Mouse (Mus musculus) adrenal gland, adult (tissue): ENCODE measurements at regions not wholly inside any gene's neighbourhood (a gene's known extent, or its start where the extent isn't known, plus 50 kb on each side); places are given as distances from the start of the nearest gene placed in this dataset.

Experiments
- DNase-seq, 2 experiments: peaks; one replicate each; pipeline ENCODE4 v3.0.0; 2022 to 2023; ENCODE audit warnings: low spot score in 1 of 2; ENCODE audit not compliant: inconsistent age in 2 of 2

- no peak for DNase-seq
Measured at GRCm38 (mm10) chr16:65250426-65250825, 144.8 kb upstream of the Htr1f start.

DNA sequence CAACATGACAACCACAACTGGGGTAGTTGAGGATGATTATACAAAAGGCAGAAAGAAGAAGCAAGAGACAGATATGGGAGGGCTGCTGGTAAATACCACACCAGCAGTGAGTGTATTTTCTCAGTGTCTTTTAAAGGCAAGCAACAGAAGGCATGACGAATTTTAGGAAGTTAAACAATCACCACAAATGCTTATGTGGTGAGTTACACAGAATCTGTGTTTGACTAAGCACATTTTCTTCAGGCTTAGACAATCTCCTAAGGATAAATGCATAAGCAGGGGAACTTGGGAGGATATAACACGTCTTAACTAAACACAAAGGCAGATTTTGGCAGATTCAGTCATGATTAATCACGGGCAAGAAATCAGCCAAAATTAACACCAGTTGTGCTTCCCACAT, 141.8 kb upstream of the Htr1f start:
- DNase-seq: no peak

- DNase-seq: no peak
Measured at GRCm38 (mm10) chr16:65234404-65234803, 128.8 kb upstream of the Htr1f start.

GRCm38 (mm10) chr16:65233964-65234363, 128.3 kb upstream of the Htr1f start:
- DNase-seq: no peak

DNA sequence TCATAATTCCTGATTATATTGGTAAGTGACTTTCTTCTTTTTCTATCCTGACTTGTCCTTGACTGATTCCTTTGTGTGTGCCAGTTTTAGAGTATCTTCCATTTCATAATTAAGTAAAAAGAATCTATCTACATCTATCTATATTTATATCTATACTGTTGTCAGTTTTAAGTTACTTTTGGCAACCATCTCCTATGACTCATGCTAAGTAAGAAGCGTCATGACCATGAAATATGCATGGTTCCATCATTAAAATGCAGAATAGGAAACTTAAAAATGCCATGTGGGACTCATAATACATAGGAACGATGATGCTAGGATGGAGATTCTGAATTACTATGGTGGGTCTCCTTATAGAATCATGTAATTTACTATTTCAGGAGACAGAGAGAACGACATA, 113.8 kb upstream of the Htr1f start:
- DNase-seq: no peak

- no peak for DNase-seq
Measured at GRCm38 (mm10) chr16:65212367-65212766, 106.7 kb upstream of the Htr1f start.

- no peak for DNase-seq
Measured at GRCm38 (mm10) chr16:65201329-65201728, 95.7 kb upstream of the Htr1f start.

- no peak for DNase-seq
Measured at GRCm38 (mm10) chr16:65197203-65197844, 91.7 kb upstream of the Htr1f start.

- no peak for DNase-seq
Measured at GRCm38 (mm10) chr16:65195761-65196160, 90.1 kb upstream of the Htr1f start.

- no peak for DNase-seq
Measured at GRCm38 (mm10) chr16:65191574-65192149, 86.0 kb upstream of the Htr1f start.

DNA sequence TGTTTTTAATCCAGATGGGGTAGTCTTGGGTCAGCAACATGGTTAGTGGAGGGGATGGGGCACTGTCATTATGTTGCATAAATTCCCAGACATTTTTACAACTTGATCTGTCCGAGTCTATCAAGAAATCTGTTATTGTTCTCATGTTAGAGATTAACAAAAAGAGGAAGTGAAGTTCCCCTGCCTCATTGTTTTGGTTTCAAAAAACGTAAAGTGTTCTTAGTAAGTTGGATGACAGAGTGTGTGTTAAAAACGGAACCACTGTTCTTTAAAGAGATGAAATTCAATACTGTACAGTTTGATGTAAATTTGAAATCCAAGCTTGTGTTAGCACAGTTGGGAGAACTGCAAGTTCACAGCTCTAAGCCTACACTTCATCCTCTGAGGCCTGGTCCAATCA, 68.9 kb upstream of the Htr1f start:
- no peak for DNase-seq

GRCm38 (mm10) chr16:65167151-65167550, 61.5 kb upstream of the Htr1f start:
- DNase-seq: no peak

- DNase-seq: peak in 1 of 2 experiments; percentile 51
Measured at GRCm38 (mm10) chr16:65162766-65163165, 57.1 kb upstream of the Htr1f start.

DNA sequence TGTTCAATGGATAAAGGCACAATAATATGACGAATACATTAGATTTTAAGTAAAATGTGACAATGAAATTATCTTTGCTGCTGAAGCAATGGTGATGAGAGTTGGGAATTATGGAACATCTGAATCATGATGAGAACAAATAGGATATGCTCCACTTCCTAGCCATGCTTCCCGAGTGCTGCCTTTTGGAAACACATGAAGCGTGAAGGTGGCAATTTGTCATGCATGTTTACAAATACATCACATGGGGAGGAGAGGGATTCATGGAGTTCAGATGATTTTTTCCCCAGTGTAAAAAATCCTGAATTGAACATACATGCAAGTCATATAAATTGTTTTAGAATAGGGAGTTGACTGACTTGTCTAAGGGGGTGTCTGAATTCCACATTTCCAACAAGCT, 54.6 kb upstream of the Htr1f start:
- DNase-seq: no peak

DNA sequence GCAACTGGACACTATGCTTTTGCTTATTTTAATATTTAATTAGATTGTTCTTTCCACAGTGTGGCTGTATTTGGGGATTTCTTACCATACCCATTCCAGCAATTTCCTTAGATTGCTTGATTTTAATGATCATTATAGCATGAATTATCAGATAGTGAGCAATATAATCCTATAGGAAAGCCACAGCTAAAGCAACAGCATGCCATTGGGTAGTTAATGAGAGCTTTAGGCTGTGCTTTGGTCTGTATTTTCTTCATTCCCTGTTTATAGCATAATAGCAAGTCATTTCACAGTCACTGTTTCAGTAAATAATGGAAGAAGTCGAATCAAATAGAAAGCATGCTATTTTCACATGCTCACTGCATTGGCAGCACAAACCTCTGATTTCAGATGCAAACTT, 49.9 kb upstream of the Htr1f start:
- DNase-seq: no peak
